In genomic region chr2:60864977-60865376, GRCm38 (mm10) we compare ENCODE assay signal across 13 mouse cellular contexts.
DNase-seq lines count a peak whose midpoint lies in the region; ATAC-seq and TF ChIP-seq lines count a peak whose summit lies in the region.
"Had no signal": no experiment of that assay in that cellular context is flagged by ENCODE, and none has a peak within 500 bp of the region (broad histone marks: within the 10 kb centered on the region; RNA-seq: fewer than 3 reads in every experiment).

No protein-coding gene starts in this region.

- TF ChIP-seq CTCF in intestine, postnatal 0 days (IDR thresholded peaks at IDR 0.05; ENCODE audit: low read depth) = no peak

- H3K4me1 ChIP-seq in kidney, embryonic 16.5 days (ENCODE audit: insufficient read depth, low read length) = peaks cover 44% of the 10 kb centered on the region; the same call in 1 of the 2 replicates
- H3K4me1 ChIP-seq in intestine, postnatal 0 days (replicated peaks; ENCODE audit: control insufficient read depth, insufficient read depth, low read length) = no peaks in the 10 kb centered on the region; the same call in 1 of the 2 replicates
- H3K4me1 ChIP-seq in hindbrain, embryonic 16.5 days (ENCODE audit: control insufficient read depth, insufficient read depth, low read depth, low read length) = peaks cover 13% of the 10 kb centered on the region

- no peaks in the 10 kb centered on the region for H3K27me3 ChIP-seq in kidney, embryonic 16.5 days (ENCODE audit: insufficient read depth, low read length)
- H3K27me3 ChIP-seq in intestine, postnatal 0 days (replicated peaks; ENCODE audit: control insufficient read depth, insufficient read depth, low read length) = no peaks in the 10 kb centered on the region
- no peaks in the 10 kb centered on the region for H3K27me3 ChIP-seq in hindbrain, embryonic 16.5 days (replicated peaks; ENCODE audit: control insufficient read depth, insufficient read depth, low read length)

- H3K27ac ChIP-seq in kidney, embryonic 16.5 days (ENCODE audit: low read length) = no peak overlapping the region
- no peak overlapping the region for H3K27ac ChIP-seq in intestine, postnatal 0 days (ENCODE audit: low read depth, low read length)
- no peak overlapping the region for H3K27ac ChIP-seq in hindbrain, embryonic 16.5 days (ENCODE audit: low read depth, low read length)
- H3K27ac ChIP-seq: hindbrain, embryonic 14.5 days had no signal

- H3K9me3 ChIP-seq in kidney, embryonic 16.5 days (ENCODE audit: low read length) = no peaks in the 10 kb centered on the region
- H3K9me3 ChIP-seq in intestine, postnatal 0 days (ENCODE audit: control insufficient read depth) = no peaks in the 10 kb centered on the region
- no peaks in the 10 kb centered on the region for H3K9me3 ChIP-seq in hindbrain, embryonic 16.5 days (ENCODE audit: control insufficient read depth, low read length)

- ATAC-seq in kidney, embryonic 16.5 days (ENCODE audit: low FRiP score, low TSS enrichment) = no peak
- peak; percentile 61; the same call in 1 of the 2 replicates for ATAC-seq in intestine, postnatal 0 days
- ATAC-seq in hindbrain, embryonic 16.5 days = no peak

- no peak overlapping the region for H3K4me3 ChIP-seq in kidney, embryonic 16.5 days (ENCODE audit: low read length)
- no peak overlapping the region for H3K4me3 ChIP-seq in intestine, postnatal 0 days (ENCODE audit: low read depth, low read length)
- H3K4me3 ChIP-seq in hindbrain, embryonic 16.5 days (ENCODE audit: low read length) = no peak overlapping the region
- H3K4me3 ChIP-seq: erythroblast, embryonic 14.5 days had no signal

- H3K9ac ChIP-seq in kidney, embryonic 16.5 days (replicated peaks; ENCODE audit: low read length) = no peak overlapping the region
- H3K9ac ChIP-seq in intestine, postnatal 0 days (ENCODE audit: low read depth, low read length) = no peak overlapping the region
- H3K9ac ChIP-seq in hindbrain, embryonic 16.5 days (ENCODE audit: low read depth, low read length) = no peak overlapping the region
- H3K9ac ChIP-seq: hindbrain, embryonic 14.5 days had no signal

- no peak overlapping the region for H3K4me2 ChIP-seq in kidney, embryonic 16.5 days (replicated peaks; ENCODE audit: low read depth, low read length)
- H3K4me2 ChIP-seq in intestine, postnatal 0 days (replicated peaks; ENCODE audit: low read depth) = no peak overlapping the region
- H3K4me2 ChIP-seq in hindbrain, embryonic 16.5 days (ENCODE audit: low read length) = no peak overlapping the region
- H3K4me2 ChIP-seq: hindbrain, embryonic 14.5 days had no signal

- 19% methylated on average over 5 of the region's 5 CpGs for WGBS in kidney, embryonic 16.5 days
- WGBS in intestine, postnatal 0 days = 16% methylated on average over 5 of the region's 5 CpGs
- WGBS in hindbrain, embryonic 16.5 days = 66% methylated on average over 5 of the region's 5 CpGs

- H3K36me3 ChIP-seq in kidney, embryonic 16.5 days (ENCODE audit: insufficient read depth, low read length) = 0 out of 2 replicates have a peak, but pooled peaks cover 6% of the 10 kb centered on the region
- H3K36me3 ChIP-seq in intestine, postnatal 0 days (ENCODE audit: control insufficient read depth, insufficient read depth) = no peaks in the 10 kb centered on the region
- H3K36me3 ChIP-seq in hindbrain, embryonic 16.5 days (ENCODE audit: control insufficient read depth, insufficient read depth, low read length) = no peaks in the 10 kb centered on the region

- DNase-seq in gastrocnemius, adult 18-20 months (ENCODE audit: low spot score) = peak; percentile 35
- DNase-seq in gastrocnemius, postnatal 25 days = no peak
- peak; percentile 39 for DNase-seq in kidney, postnatal 10 days
- peak; percentile 35 for DNase-seq in lung, postnatal 25 days (ENCODE audit: low spot score)
- no peak for DNase-seq in spleen, postnatal 14 days (ENCODE audit: low spot score in 2 of 2)
- DNase-seq: cerebellum, postnatal 36 days; gastrocnemius, postnatal 10 days; right cerebral cortex, postnatal 4 days had no signal

Comparison
In these comparisons a context has a peak if more than half of its experiments do, and no peak if none do; other contexts are left out.
1. DNase-seq: peak in gastrocnemius, adult 18-20 months (single experiment), kidney, postnatal 10 days (single experiment) and lung, postnatal 25 days (single experiment); none in gastrocnemius, postnatal 25 days (single experiment) and spleen, postnatal 14 days (0 of 2).